Mouse (Mus musculus) MEL (cell line): ENCODE results near the gene Sdccag8. TPM values are rescaled to one million over a fixed set of nuclear protein-coding genes. Genes with fewer than 3 reads are reported as not detected.

Source experiments
- DNase-seq: peaks from one replicate; pipeline ENCODE4 v3.0.0; 2011; ENCODE audit warnings: low read depth, low spot score
- H3K27ac ChIP-seq: 2 replicates; pipeline ENCODE4 v1.5.1; 2012; ENCODE audit warnings: low read depth, mild to moderate bottlenecking, control low read depth, low read length, moderate library complexity; ENCODE audit not compliant: control insufficient read depth
- H3K27me3 ChIP-seq, 2 experiments: fragments of 150-350 bp in 1 of 2; sonication (generic) in 1 of 2; 2 replicates each; pipeline ENCODE4 v1.6.1; 2012; ENCODE audit warnings: low read length in 2 of 2, mild to moderate bottlenecking in 2 of 2, improper control_type of control experiment in 1 of 2, moderate library complexity in 1 of 2; ENCODE audit not compliant: insufficient read depth in 2 of 2, control insufficient read depth in 1 of 2
- H3K36me3 ChIP-seq, 2 experiments: 2 replicates each; pipeline ENCODE4 v1.6.1; 2012 to 2014; ENCODE audit warnings: low read length in 2 of 2, improper control_type of control experiment in 1 of 2, inconsistent platforms in 1 of 2, mild to moderate bottlenecking in 1 of 2; ENCODE audit not compliant: insufficient read depth in 2 of 2, control insufficient read depth in 1 of 2
- H3K4me1 ChIP-seq, 2 experiments: fragments of 150-350 bp in 1 of 2; sonication (generic) in 1 of 2; 2 replicates each; pipeline ENCODE4 v1.6.1; 2012; ENCODE audit warnings: low read length in 2 of 2, improper control_type of control experiment in 1 of 2, mild to moderate bottlenecking in 1 of 2; ENCODE audit not compliant: insufficient read depth in 2 of 2, control insufficient read depth in 1 of 2
- H3K4me3 ChIP-seq, 2 experiments: fragments of 150-350 bp in 1 of 2; sonication (generic) in 1 of 2; 2 replicates each; pipeline ENCODE4 v1.5.1; 2012; ENCODE audit warnings: low read depth in 2 of 2, low read length in 2 of 2, mild to moderate bottlenecking in 2 of 2, moderate library complexity in 2 of 2, control low read depth in 1 of 2, improper control_type of control experiment in 1 of 2; ENCODE audit not compliant: control insufficient read depth in 1 of 2, insufficient read depth in 1 of 2
- H3K79me2 ChIP-seq: 2 replicates; pipeline ENCODE4 v1.6.1; 2012; ENCODE audit warnings: mild to moderate bottlenecking, low read length, moderate library complexity; ENCODE audit not compliant: control insufficient read depth, poor library complexity, insufficient read depth
- H3K9ac ChIP-seq: 2 replicates; pipeline ENCODE4 v1.6.1; 2012; ENCODE audit warnings: low read depth, mild to moderate bottlenecking, control low read depth, low read length, moderate library complexity; ENCODE audit not compliant: control insufficient read depth, poor library complexity, severe bottlenecking
- H3K9me3 ChIP-seq: fragments of 150-350 bp; sonication (generic); replicated peaks from 2 replicates; pipeline ENCODE4 v1.6.1; 2012; ENCODE audit warnings: mild to moderate bottlenecking, low read length, improper control_type of control experiment, moderate library complexity; ENCODE audit not compliant: insufficient read depth
- BHLHE40 ChIP-seq: IDR thresholded peaks from 2 replicates; pipeline ENCODE4 v1.6.1; 2012; ENCODE audit warnings: low read depth, mild to moderate bottlenecking, inconsistent platforms, low read length, improper control_type of control experiment, borderline replicate concordance
- CHD2 ChIP-seq: IDR thresholded peaks from 2 replicates; pipeline ENCODE4 v1.6.1; 2011; ENCODE audit warnings: low read length, improper control_type of control experiment
- CTCF ChIP-seq, 3 experiments: IDR thresholded peaks in 2 of 3; conservative IDR thresholded peaks in 1 of 3; 2 replicates each; pipeline ENCODE4 v1.5.1; 2011 to 2012; ENCODE audit warnings: low read length in 3 of 3, low read depth in 2 of 3, mild to moderate bottlenecking in 2 of 3, improper control_type of control experiment in 1 of 3, inconsistent platforms in 1 of 3, mixed read lengths in 1 of 3, moderate library complexity in 1 of 3; ENCODE audit not compliant: control insufficient read depth in 1 of 3, insufficient read depth in 1 of 3, poor library complexity in 1 of 3, severe bottlenecking in 1 of 3
- E2F4 ChIP-seq: IDR thresholded peaks from 2 replicates; pipeline ENCODE4 v1.6.1; 2011; ENCODE audit warnings: low read depth, low read length, improper control_type of control experiment, borderline replicate concordance
- EP300 ChIP-seq, 2 experiments: IDR thresholded peaks; 2 replicates each; pipeline ENCODE4 v1.6.1; 2011; ENCODE audit warnings: improper control_type of control experiment in 2 of 2, low read length in 2 of 2, low read depth in 1 of 2, mild to moderate bottlenecking in 1 of 2
- ETS1 ChIP-seq: IDR thresholded peaks from 2 replicates; pipeline ENCODE4 v1.6.1; 2012; ENCODE audit warnings: low read depth, mild to moderate bottlenecking, inconsistent platforms, low read length, improper control_type of control experiment, moderate library complexity
- GABPA ChIP-seq: IDR thresholded peaks from 2 replicates; pipeline ENCODE4 v1.6.1; 2012; ENCODE audit warnings: low read depth, mild to moderate bottlenecking, inconsistent platforms, low read length, improper control_type of control experiment, moderate library complexity
- JUND ChIP-seq: IDR thresholded peaks from 2 replicates; pipeline ENCODE4 v1.6.1; 2011; ENCODE audit warnings: low read depth, mild to moderate bottlenecking, improper control_type of control experiment, low read length
- MXI1 ChIP-seq: IDR thresholded peaks from 2 replicates; pipeline ENCODE4 v1.6.1; 2011; ENCODE audit warnings: mild to moderate bottlenecking, low read depth, low read length, improper control_type of control experiment
- MYC ChIP-seq: IDR thresholded peaks from 2 replicates; pipeline ENCODE4 v1.6.1; 2011; ENCODE audit warnings: low read depth, mild to moderate bottlenecking, low read length, improper control_type of control experiment, moderate library complexity
- NELFE ChIP-seq: IDR thresholded peaks from 2 replicates; pipeline ENCODE4 v1.6.1; 2011; ENCODE audit warnings: low read depth, low read length, improper control_type of control experiment
- POLR2A ChIP-seq, 2 experiments: IDR thresholded peaks; 2 replicates each; pipeline ENCODE4 v1.6.1; 2011 to 2012; ENCODE audit warnings: low read length in 2 of 2, mild to moderate bottlenecking in 2 of 2, control low read depth in 1 of 2, improper control_type of control experiment in 1 of 2, low read depth in 1 of 2, moderate library complexity in 1 of 2; ENCODE audit not compliant: control insufficient read depth in 1 of 2, insufficient read depth in 1 of 2, poor library complexity in 1 of 2
- POLR2AphosphoS2 ChIP-seq: IDR thresholded peaks from 2 replicates; pipeline ENCODE4 v1.6.1; 2011; ENCODE audit warnings: low read length, improper control_type of control experiment
- POLR2AphosphoS5 ChIP-seq: IDR thresholded peaks from 2 replicates; pipeline ENCODE4 v1.6.1; 2012; ENCODE audit warnings: low read depth, borderline replicate concordance, mild to moderate bottlenecking, inconsistent platforms, low read length, moderate library complexity, mixed read lengths
- RCOR1 ChIP-seq: IDR thresholded peaks from 2 replicates; pipeline ENCODE4 v1.6.1; 2012; ENCODE audit warnings: low read depth, mild to moderate bottlenecking, inconsistent platforms, low read length, improper control_type of control experiment
- SIN3A ChIP-seq: IDR thresholded peaks from 2 replicates; pipeline ENCODE4 v1.6.1; 2012; ENCODE audit warnings: low read length, improper control_type of control experiment, inconsistent platforms
- SMC3 ChIP-seq: IDR thresholded peaks from 2 replicates; pipeline ENCODE4 v1.6.1; 2011; ENCODE audit warnings: low read depth, low read length, improper control_type of control experiment
- TAL1 ChIP-seq: IDR thresholded peaks from 2 replicates; pipeline ENCODE4 v1.6.1; 2012; ENCODE audit warnings: mild to moderate bottlenecking, inconsistent platforms, low read length, moderate library complexity, mixed read lengths
- UBTF ChIP-seq: IDR thresholded peaks from 2 replicates; pipeline ENCODE4 v1.6.1; 2012; ENCODE audit warnings: low read depth, mild to moderate bottlenecking, inconsistent platforms, low read length, improper control_type of control experiment, moderate library complexity, borderline replicate concordance; ENCODE audit not compliant: insufficient read depth
- ZC3H11A ChIP-seq: IDR thresholded peaks from 2 replicates; pipeline ENCODE4 v1.6.1; 2012; ENCODE audit warnings: low read depth, mild to moderate bottlenecking, inconsistent platforms, low read length, improper control_type of control experiment
- ZKSCAN1 ChIP-seq: IDR thresholded peaks from 2 replicates; pipeline ENCODE4 v1.6.1; 2012; ENCODE audit warnings: low read depth, mild to moderate bottlenecking, inconsistent platforms, low read length, improper control_type of control experiment, moderate library complexity
- polyA plus RNA-seq, 2 experiments: library from polyadenylated mRNA; stranded (reverse) in 1 of 2; unstranded in 1 of 2; fragments of >175 nt in 1 of 2; fragments of >200 nt in 1 of 2; gene quantifications; 2 replicates each; pipeline versions ENCODE4 v1.2.1 to v1.2.4; 2012; ENCODE audit warnings: low replicate concordance in 2 of 2, low read depth in 1 of 2; ENCODE audit not compliant: insufficient read length in 2 of 2, insufficient read depth in 1 of 2, missing spikeins in 1 of 2
- total RNA-seq: library from RNA; depleted of rRNA; stranded (reverse); fragments of 300-350 nt; gene quantifications from 2 replicates; pipeline ENCODE4 v1.2.3, GENCODE M21; 2012

The Sdccag8 gene
- total and polyA plus RNA-seq, 3 experiments = 4.6 to 7.8 TPM; not detected in 1

- H3K79me2 ChIP-seq = no peaks in the 10 kb centered on the region
- peak; percentile 56 for DNase-seq
- no peak overlapping the region for H3K27ac ChIP-seq
- no peaks in the 10 kb centered on the region for H3K9me3 ChIP-seq
- TF ChIP-seq EP300 (IDR thresholded peaks at IDR 0.05; ENCODE audit: low read depth in 1 of 2, low read length in 2 of 2) (no peak), RCOR1 (no peak), GABPA (no peak), POLR2AphosphoS2 (no peak), NELFE (no peak), ZC3H11A (no peak), SIN3A (no peak), MYC (no peak), ZKSCAN1 (no peak), JUND (no peak), CHD2 (no peak), POLR2A (IDR thresholded peaks at IDR 0.05; ENCODE audit: control insufficient read depth in 1 of 2, insufficient read depth in 1 of 2, low read depth in 1 of 2, low read length in 2 of 2, poor library complexity in 1 of 2) (no peak), BHLHE40 (no peak), MXI1 (no peak), TAL1 (no peak), ETS1 (no peak), CTCF (IDR thresholded peaks at IDR 0.05 in 2 of 3, conservative IDR thresholded peaks at IDR 0.05 in 1 of 3; ENCODE audit: control insufficient read depth in 1 of 3, insufficient read depth in 1 of 3, low read depth in 2 of 3, low read length in 3 of 3, poor library complexity in 1 of 3, severe bottlenecking in 1 of 3) (no peak), UBTF (no peak), E2F4 (no peak)
- TF ChIP-seq, all 39 proteins: peak for 0
- no peaks in the 10 kb centered on the region for H3K4me1 ChIP-seq
- no peak overlapping the region for H3K4me3 ChIP-seq
- no peaks in the 10 kb centered on the region for H3K27me3 ChIP-seq
- H3K36me3 ChIP-seq = no peaks in the 10 kb centered on the region
- no peak overlapping the region for H3K9ac ChIP-seq
These were observed 38.5 kb downstream of the Sdccag8 start for GRCm38 (mm10) chr1:176852813-176853590.

- H3K79me2 ChIP-seq = no peaks in the 10 kb centered on the region
- DNase-seq = peak; percentile 83
- H3K4me1 ChIP-seq = no peaks in the 10 kb centered on the region
- no peaks in the 10 kb centered on the region for H3K27me3 ChIP-seq
- H3K36me3 ChIP-seq = no peaks in the 10 kb centered on the region
- TF ChIP-seq CTCF (IDR thresholded peaks at IDR 0.05 in 2 of 3, conservative IDR thresholded peaks at IDR 0.05 in 1 of 3; ENCODE audit: control insufficient read depth in 1 of 3, insufficient read depth in 1 of 3, low read depth in 2 of 3, low read length in 3 of 3, poor library complexity in 1 of 3, severe bottlenecking in 1 of 3) (peak; percentile 38 to 94 (median 76); a peak in 5 of 6 replicates), POLR2AphosphoS5 (no peak), UBTF (no peak), SMC3 (peak; percentile 99), ZC3H11A (peak; percentile 98)
- TF ChIP-seq, all 39 proteins: peak for 3
- Histone ChIP-seq H3K4me3 (no peak overlapping the region), H3K9ac (no peak overlapping the region), H3K9me3 (no peaks in the 10 kb centered on the region), H3K27ac (no peak overlapping the region)
These were observed 47.7 kb downstream of the Sdccag8 start for GRCm38 (mm10) chr1:176861981-176862644.
